Mouse (Mus musculus): ENCODE data around the gene 1700034J05Rik. TPM values are rescaled to one million over a fixed set of nuclear protein-coding genes. Genes with fewer than 3 reads are reported as not detected.

Gene 1700034J05Rik
- total RNA-seq, 2 experiments from 2014 or later: not detected

- DNase-seq: no peak
These were observed 27.7 kb downstream of the 1700034J05Rik start for GRCm38 (mm10) chr6:146926415-146926980.

- no peak for DNase-seq
These were observed 35.9 kb downstream of the 1700034J05Rik start for GRCm38 (mm10) chr6:146918341-146918740.

GRCm38 (mm10) chr6:146917396-146917795 lies 36.8 kb downstream of the 1700034J05Rik start:
- DNase-seq: no peak

DNA sequence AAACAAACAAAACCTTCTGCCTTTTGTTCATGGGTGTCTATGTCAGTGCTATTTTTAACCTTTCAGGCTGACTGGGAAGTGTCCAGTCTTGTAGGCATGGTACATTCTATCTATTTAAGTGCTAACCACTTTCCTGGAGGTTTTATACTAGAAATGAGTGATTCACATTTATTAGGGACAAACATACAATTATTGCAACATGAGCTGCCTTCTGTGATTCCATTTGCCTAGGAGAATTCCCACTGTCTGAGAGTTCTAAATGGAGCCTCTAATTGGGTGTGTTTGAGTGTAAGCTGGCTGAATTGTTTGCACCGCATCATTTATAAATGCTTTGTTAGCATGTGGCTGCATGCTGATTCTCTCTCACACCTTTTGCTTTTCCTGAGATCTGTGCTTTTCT lies 38.4 kb downstream of the 1700034J05Rik start:
- DNase-seq: no peak

DNA sequence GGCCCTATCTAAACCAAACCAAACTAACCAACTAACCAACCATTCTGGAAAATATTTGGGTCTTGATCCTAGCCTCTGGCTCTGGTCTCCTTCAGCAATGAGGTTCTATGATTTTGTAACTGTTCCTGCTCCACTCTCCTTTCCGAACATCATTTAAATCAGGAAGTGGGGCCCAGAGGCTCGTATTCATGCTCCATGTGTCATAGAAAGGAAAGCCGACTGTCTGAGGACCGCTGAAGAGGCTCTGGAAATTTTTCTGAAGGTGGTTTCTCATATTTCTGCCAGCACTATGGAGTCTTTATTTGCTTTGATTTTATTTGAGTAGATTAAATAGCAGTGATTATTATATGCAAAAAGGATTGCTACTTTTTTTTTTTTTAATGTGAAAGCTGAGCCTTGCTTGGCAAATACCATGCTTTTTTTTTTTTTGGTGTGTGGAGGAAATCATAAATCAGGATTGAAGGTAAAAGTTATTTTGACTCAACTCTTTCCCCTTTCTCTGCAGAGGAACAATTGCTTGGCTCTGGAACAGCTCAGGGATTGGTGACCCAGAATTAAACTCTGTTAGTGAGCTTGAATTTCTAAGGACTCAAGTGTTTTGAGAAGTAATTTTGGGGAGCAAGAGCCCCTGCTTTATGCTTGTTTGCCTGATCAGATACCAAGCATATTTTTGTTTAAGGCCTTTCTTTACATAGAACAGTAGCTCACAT lies 40.6 kb downstream of the 1700034J05Rik start:
- no peak for DNase-seq

DNA sequence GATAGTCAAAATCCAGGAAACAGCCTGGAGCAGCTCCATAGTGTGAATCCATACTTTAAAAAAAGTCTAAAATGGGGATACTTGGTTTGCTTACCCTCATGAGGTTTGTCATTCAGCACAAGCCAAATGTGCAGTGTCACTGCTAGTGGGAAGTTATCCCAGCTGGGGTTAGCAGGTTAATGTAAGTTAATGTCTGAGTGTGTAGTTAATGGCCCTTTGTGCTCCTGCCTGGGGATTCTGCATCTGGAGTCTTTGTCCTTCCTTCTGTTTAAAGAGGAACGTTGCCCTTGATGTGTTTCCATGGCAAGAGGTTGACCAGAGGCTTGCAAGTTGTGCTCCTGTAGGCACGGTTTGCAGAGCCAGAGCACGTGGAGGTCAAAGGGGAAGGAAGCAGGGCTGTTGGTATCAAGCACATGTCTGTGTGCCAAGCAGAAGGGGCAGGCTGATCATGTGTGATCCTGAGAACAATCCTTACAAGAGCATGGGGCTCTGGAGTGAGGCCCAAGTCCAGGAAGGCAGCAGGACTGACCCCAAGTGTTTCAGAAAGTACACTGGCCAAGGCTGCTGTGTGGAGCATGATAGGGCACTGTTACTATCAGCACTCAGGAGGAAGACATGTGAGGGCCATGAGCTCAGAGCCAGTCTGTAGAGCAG lies 41.3 kb downstream of the 1700034J05Rik start:
- DNase-seq: no peak

GRCm38 (mm10) chr6:146910801-146911200 lies 43.4 kb downstream of the 1700034J05Rik start:
- DNase-seq: no peak

- no peak for DNase-seq
These were observed 44.3 kb downstream of the 1700034J05Rik start for GRCm38 (mm10) chr6:146909725-146910489.

GRCm38 (mm10) chr6:146908801-146909200 lies 45.4 kb downstream of the 1700034J05Rik start:
- DNase-seq: no peak

DNA sequence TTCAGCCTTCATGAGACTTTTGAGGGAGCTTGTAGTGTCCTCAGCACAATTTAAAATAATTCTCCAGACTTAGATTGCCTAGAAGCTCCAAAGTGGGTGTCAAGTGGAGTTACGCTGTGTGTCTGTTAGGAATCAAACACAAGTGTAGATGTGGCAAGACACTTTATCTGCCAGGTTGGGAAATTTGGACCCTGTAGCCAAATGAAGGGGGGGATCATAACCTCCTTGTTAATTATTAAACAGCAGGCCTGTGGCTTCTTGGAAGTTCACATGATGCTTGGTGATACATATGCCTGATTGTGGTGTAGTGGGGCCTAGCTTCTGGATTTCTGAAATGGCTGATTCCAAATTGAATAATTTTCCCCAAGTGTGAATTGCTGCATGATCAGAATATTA lies 46.4 kb downstream of the 1700034J05Rik start:
- DNase-seq: no peak

- DNase-seq: no peak
These were observed 47.0 kb downstream of the 1700034J05Rik start for GRCm38 (mm10) chr6:146907061-146907794.

DNA sequence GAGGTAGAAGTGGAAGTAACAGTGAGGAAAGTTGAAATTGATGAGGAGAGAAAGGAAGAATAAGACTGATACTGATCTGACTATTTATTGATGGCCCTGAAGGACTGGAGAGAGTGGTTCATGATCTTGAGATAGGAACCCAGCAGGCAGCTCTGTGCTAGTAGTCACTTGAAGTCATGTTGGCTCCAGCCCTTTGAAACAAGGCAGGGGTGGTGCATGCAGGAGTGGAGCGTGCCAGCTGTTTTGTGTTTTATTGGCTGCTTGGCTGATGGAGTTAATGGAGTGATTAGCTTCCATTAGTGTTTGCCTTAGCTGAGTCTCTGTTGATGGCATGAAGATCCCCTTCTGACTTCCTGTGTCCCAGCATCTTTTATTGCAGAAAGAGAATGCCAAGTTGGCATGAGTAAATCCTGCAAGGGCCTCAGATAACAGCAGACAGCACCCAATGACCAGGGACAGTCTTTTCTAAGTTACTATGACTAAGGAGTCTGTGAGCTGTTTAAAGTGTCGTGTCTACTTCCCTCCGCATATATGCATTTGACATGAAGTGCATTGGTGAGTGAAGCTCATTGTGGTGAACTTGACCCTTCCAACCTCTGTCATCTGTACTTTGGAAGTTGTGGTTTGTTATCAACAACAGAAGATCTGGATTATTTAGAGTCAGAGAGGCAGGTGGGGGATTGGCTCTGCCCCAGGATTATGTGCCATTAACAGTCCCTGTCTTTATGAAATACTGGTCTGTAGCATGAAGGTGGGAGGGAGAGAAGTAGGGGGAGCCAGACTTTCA lies 48.0 kb downstream of the 1700034J05Rik start:
- no peak for DNase-seq

GRCm38 (mm10) chr6:146904707-146905106 lies 49.5 kb downstream of the 1700034J05Rik start:
- no peak for DNase-seq

GRCm38 (mm10) chr6:146903632-146904031 lies 50.6 kb downstream of the 1700034J05Rik start:
- no peak for DNase-seq

DNA sequence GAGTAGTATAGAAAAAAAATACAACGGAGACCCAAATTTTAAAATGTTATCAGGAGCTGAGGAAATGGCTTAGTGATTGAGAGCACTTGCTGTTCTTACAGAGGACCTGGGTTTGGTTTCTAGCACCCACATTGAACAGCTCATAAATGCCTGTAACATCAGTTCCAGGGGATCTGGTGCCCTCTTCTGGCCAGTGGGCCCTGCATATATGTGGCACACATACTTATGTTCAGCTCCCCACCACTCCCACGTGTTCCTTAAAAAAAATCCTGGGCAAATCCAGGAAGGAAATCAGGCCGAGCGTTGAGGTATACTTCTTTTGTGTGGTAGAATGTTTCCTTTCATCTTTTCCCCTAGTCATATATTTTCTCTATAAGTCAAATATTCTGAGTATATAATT lies 52.3 kb downstream of the 1700034J05Rik start:
- no peak for DNase-seq

Other genes with a start within 250 kb of the 1700034J05Rik start
- 1 to 10 TPM; 8.3 to 9.5 TPM for gene Stk38l, start 229.4 kb downstream of the 1700034J05Rik start, total RNA-seq (2021)
- 1 to 10 TPM in 1 of 2 experiments, under 1 TPM in 1; 0.68 to 1.5 TPM for gene Arntl2, start 158.4 kb downstream of the 1700034J05Rik start, total RNA-seq (2021)
- gene Smco2, start 104.3 kb downstream of the 1700034J05Rik start, total RNA-seq (2021): not detected
- gene Ppfibp1, start 65.9 kb downstream of the 1700034J05Rik start, total RNA-seq (2021): 10 to 100 TPM; 47.9 to 54.9 TPM
- under 1 TPM; 0.66 to 0.77 TPM for gene Rep15, start 78.2 kb upstream of the 1700034J05Rik start, total RNA-seq (2021)
- gene Mrps35, start 88.3 kb upstream of the 1700034J05Rik start, total RNA-seq (2021): 10 to 100 TPM; 68.4 to 70.7 TPM
- not detected for gene Mansc4, start 132.6 kb upstream of the 1700034J05Rik start, total RNA-seq (2021)
- gene Klhl42, start 137.0 kb upstream of the 1700034J05Rik start, total RNA-seq (2021): 1 to 10 TPM; 5.4 to 7.5 TPM

Data from gastrocnemius, postnatal 10 days (tissue).